Mouse (Mus musculus) midbrain, embryonic 15.5 days (tissue): ENCODE data around the gene Smg9. TPM values are rescaled to one million over a fixed set of nuclear protein-coding genes. Genes with fewer than 3 reads are reported as not detected.
A peak's percentile ranks its signal among the peaks of the same experiment; 100 is the strongest.

Experiments used
- ATAC-seq: fragments of 200-750 bp; cut with Nextera tagmentation; replicated peaks from 2 replicates; pipeline ENCODE4 v1.8.0; 2017; ENCODE audit warnings: moderate TSS enrichment
- H3K27ac ChIP-seq: fragments of 300-500 bp; sonication (generic); 2 replicates; pipeline ENCODE4 v1.5.1; 2015; ENCODE audit warnings: mild to moderate bottlenecking, inconsistent platforms
- H3K27me3 ChIP-seq: fragments of 300-500 bp; sonication (generic); replicated peaks from 2 replicates; pipeline ENCODE4 v1.6.1; 2015; ENCODE audit warnings: inconsistent platforms
- H3K36me3 ChIP-seq: fragments of 300-500 bp; sonication (generic); replicated peaks from 2 replicates; pipeline ENCODE4 v1.6.1; 2015; ENCODE audit warnings: inconsistent platforms
- H3K4me1 ChIP-seq: fragments of 300-500 bp; sonication (generic); 2 replicates; pipeline ENCODE4 v1.6.1; 2015; ENCODE audit warnings: inconsistent platforms
- H3K4me2 ChIP-seq: fragments of 300-500 bp; sonication (generic); 2 replicates; pipeline ENCODE4 v1.6.1; 2015; ENCODE audit warnings: inconsistent platforms, mild to moderate bottlenecking, moderate library complexity
- H3K4me3 ChIP-seq: fragments of 300-500 bp; sonication (generic); 2 replicates; pipeline ENCODE4 v1.5.1; 2015; ENCODE audit warnings: mild to moderate bottlenecking, inconsistent platforms
- H3K9ac ChIP-seq: fragments of 300-500 bp; sonication (generic); 2 replicates; pipeline ENCODE4 v1.6.1; 2015; ENCODE audit warnings: mild to moderate bottlenecking, inconsistent platforms
- H3K9me3 ChIP-seq: fragments of 300-500 bp; sonication (generic); 2 replicates; pipeline ENCODE4 v1.6.1; 2016; ENCODE audit warnings: inconsistent platforms
- WGBS: fragments of 180-500 bp; shearing (Covaris S2); methylation state at CpG from one replicate; pipeline ENCODE4 v1.1.7; 2015; ENCODE audit warnings: mixed read lengths; 5-methylcytosine and 5-hydroxymethylcytosine counted together
- polyA plus RNA-seq: library from polyadenylated mRNA; unstranded; fragments of >200 nt; fragmentation: Nextera tagmentation; extraction: Ambion mirVana; gene quantifications from 2 replicates; pipeline ENCODE4 v1.2.1, GENCODE M21; 2015

The Smg9 gene
- 38.4 and 40.3 TPM in 2 replicates for polyA plus RNA-seq

- Histone ChIP-seq H3K4me2 (peak within 1 kb of the TSS; percentile 57), H3K36me3 (peaks cover 16% of the 10 kb centered on the region), H3K27me3 (no peaks in the 10 kb centered on the region), H3K4me1 (peaks cover 12% of the 10 kb centered on the region), H3K9ac (peak within 1 kb of the TSS; percentile 76), H3K4me3 (peak within 1 kb of the TSS; percentile 74), H3K9me3 (no peaks in the 10 kb centered on the region), H3K27ac (peak within 1 kb of the TSS; percentile 99)
- WGBS, result 4% methylated on average over 66 of the region's 66 CpGs
- peak; percentile 96 for ATAC-seq
These were observed at the start of gene Smg9 for GRCm38 (mm10) chr7:24399256-24400081. Gene Smg9 (plus strand): TSS chr7:24399619.

- Histone ChIP-seq H3K9me3 (no peaks in the 10 kb centered on the region), H3K4me1 (no peaks in the 10 kb centered on the region), H3K27ac (no peak overlapping the region), H3K9ac (no peak overlapping the region), H3K4me2 (no peak overlapping the region), H3K36me3 (no peaks in the 10 kb centered on the region), H3K27me3 (no peaks in the 10 kb centered on the region), H3K4me3 (no peak overlapping the region)
- no peak for ATAC-seq
- 86% methylated on average over 6 of the region's 6 CpGs for WGBS
These were observed 43.8 kb upstream of the Smg9 start for GRCm38 (mm10) chr7:24355646-24356045.

- Histone ChIP-seq H3K36me3 (no peaks in the 10 kb centered on the region), H3K27me3 (no peaks in the 10 kb centered on the region), H3K4me2 (no peak overlapping the region), H3K4me1 (no peaks in the 10 kb centered on the region), H3K9me3 (no peaks in the 10 kb centered on the region), H3K27ac (no peak overlapping the region), H3K9ac (no peak overlapping the region), H3K4me3 (no peak overlapping the region)
- 79% methylated on average over 10 of the region's 10 CpGs for WGBS
- no peak for ATAC-seq
These were observed 43.3 kb upstream of the Smg9 start for GRCm38 (mm10) chr7:24356081-24356480.

GRCm38 (mm10) chr7:24357899-24358298, 41.5 kb upstream of the Smg9 start:
- Histone ChIP-seq H3K27me3 (no peaks in the 10 kb centered on the region), H3K9me3 (no peaks in the 10 kb centered on the region), H3K4me2 (no peak overlapping the region), H3K36me3 (no peaks in the 10 kb centered on the region), H3K4me3 (no peak overlapping the region), H3K27ac (no peak overlapping the region), H3K4me1 (no peaks in the 10 kb centered on the region), H3K9ac (no peak overlapping the region)
- ATAC-seq, result no peak
- 53% methylated on average over 4 of the region's 4 CpGs for WGBS

GRCm38 (mm10) chr7:24359269-24359668, 40.1 kb upstream of the Smg9 start:
- Histone ChIP-seq H3K27ac (no peak overlapping the region), H3K9ac (no peak overlapping the region), H3K36me3 (no peaks in the 10 kb centered on the region), H3K27me3 (peaks cover 3% of the 10 kb centered on the region; the same call in 1 of the 2 replicates), H3K4me3 (no peak overlapping the region), H3K9me3 (no peaks in the 10 kb centered on the region), H3K4me1 (no peaks in the 10 kb centered on the region), H3K4me2 (no peak overlapping the region)
- 27% methylated on average over 9 of the region's 9 CpGs for WGBS
- ATAC-seq, result no peak

- Histone ChIP-seq H3K4me3 (no peak overlapping the region), H3K27me3 (peaks cover 4% of the 10 kb centered on the region; the same call in 1 of the 2 replicates), H3K4me1 (no peaks in the 10 kb centered on the region; the same call in 1 of the 2 replicates), H3K27ac (no peak overlapping the region), H3K36me3 (no peaks in the 10 kb centered on the region), H3K9ac (no peak overlapping the region), H3K9me3 (no peaks in the 10 kb centered on the region), H3K4me2 (no peak overlapping the region)
- 69% methylated on average over 4 of the region's 4 CpGs for WGBS
- no peak for ATAC-seq
These were observed 38.4 kb upstream of the Smg9 start for GRCm38 (mm10) chr7:24361001-24361400.

GRCm38 (mm10) chr7:24363228-24363627, 36.2 kb upstream of the Smg9 start:
- H3K4me1 ChIP-seq, result no peaks in the 10 kb centered on the region; the same call in 1 of the 2 replicates
- H3K9me3 ChIP-seq, result no peaks in the 10 kb centered on the region
- WGBS, result 24% methylated on average over 6 of the region's 7 CpGs
- peaks cover 4% of the 10 kb centered on the region; the same call in 1 of the 2 replicates for H3K27me3 ChIP-seq
- H3K4me2 ChIP-seq, result no peak overlapping the region
- no peak overlapping the region for H3K27ac ChIP-seq
- ATAC-seq, result no peak
- H3K9ac ChIP-seq, result no peak overlapping the region
- no peaks in the 10 kb centered on the region for H3K36me3 ChIP-seq
- no peak overlapping the region for H3K4me3 ChIP-seq

- no peak overlapping the region for H3K9ac ChIP-seq
- H3K9me3 ChIP-seq, result no peaks in the 10 kb centered on the region
- 21% methylated on average over 10 of the region's 10 CpGs for WGBS
- no peak overlapping the region for H3K4me3 ChIP-seq
- no peak overlapping the region for H3K27ac ChIP-seq
- H3K27me3 ChIP-seq, result peaks cover 4% of the 10 kb centered on the region; the same call in 1 of the 2 replicates
- ATAC-seq, result peak; percentile 78
- H3K4me2 ChIP-seq, result no peak overlapping the region
- no peaks in the 10 kb centered on the region for H3K36me3 ChIP-seq
- H3K4me1 ChIP-seq, result no peaks in the 10 kb centered on the region; the same call in 1 of the 2 replicates
These were observed 34.6 kb upstream of the Smg9 start for GRCm38 (mm10) chr7:24364827-24365226.

- Histone ChIP-seq H3K4me1 (no peaks in the 10 kb centered on the region; the same call in 1 of the 2 replicates), H3K9me3 (no peaks in the 10 kb centered on the region), H3K9ac (no peak overlapping the region), H3K27me3 (peaks cover 4% of the 10 kb centered on the region; the same call in 1 of the 2 replicates), H3K36me3 (no peaks in the 10 kb centered on the region), H3K27ac (no peak overlapping the region), H3K4me3 (no peak overlapping the region), H3K4me2 (no peak overlapping the region)
- 81% methylated on average over 5 of the region's 5 CpGs for WGBS
- ATAC-seq, result peak; percentile 46
These were observed 34.0 kb upstream of the Smg9 start for GRCm38 (mm10) chr7:24365258-24366014.

GRCm38 (mm10) chr7:24366716-24367632, 32.4 kb upstream of the Smg9 start:
- peaks cover 4% of the 10 kb centered on the region; the same call in 1 of the 2 replicates for H3K27me3 ChIP-seq
- no peak overlapping the region for H3K4me2 ChIP-seq
- ATAC-seq, result no peak
- no peaks in the 10 kb centered on the region for H3K36me3 ChIP-seq
- no peak overlapping the region for H3K27ac ChIP-seq
- H3K4me1 ChIP-seq, result no peaks in the 10 kb centered on the region; the same call in 1 of the 2 replicates
- H3K9me3 ChIP-seq, result no peaks in the 10 kb centered on the region
- WGBS, result 75% methylated on average over 15 of the region's 15 CpGs
- H3K4me3 ChIP-seq, result no peak overlapping the region
- no peak overlapping the region for H3K9ac ChIP-seq

GRCm38 (mm10) chr7:24368226-24368625, 31.2 kb upstream of the Smg9 start:
- no peak for ATAC-seq
- Histone ChIP-seq H3K9ac (no peak overlapping the region), H3K4me1 (no peaks in the 10 kb centered on the region; the same call in 1 of the 2 replicates), H3K27ac (no peak overlapping the region), H3K4me2 (no peak overlapping the region), H3K9me3 (no peaks in the 10 kb centered on the region), H3K27me3 (peaks cover 4% of the 10 kb centered on the region; the same call in 1 of the 2 replicates), H3K4me3 (no peak overlapping the region), H3K36me3 (no peaks in the 10 kb centered on the region)
- WGBS, result 77% methylated on average over 4 of the region's 4 CpGs
